Mouse (Mus musculus) kidney, adult 2 months (tissue): Measurements from ENCODE around the gene Ceacam18. TPM values are rescaled to one million over a fixed set of nuclear protein-coding genes. Genes with fewer than 3 reads are reported as not detected.

Experiments
- DNase-seq: peaks from one replicate; pipeline ENCODE4 v3.0.0; 2021
- H3K27ac ChIP-seq: fragments of 200-500 bp; 2 replicates; pipeline ENCODE4 v1.5.1; 2012; ENCODE audit warnings: low read depth, low read length, control low read depth, inconsistent platforms; ENCODE audit not compliant: insufficient read depth
- H3K27me3 ChIP-seq: fragments of 200-500 bp; replicated peaks from 2 replicates; pipeline ENCODE4 v1.6.1; 2012; ENCODE audit warnings: mild to moderate bottlenecking, moderate library complexity, low read length, inconsistent platforms; ENCODE audit not compliant: control insufficient read depth, insufficient read depth
- H3K36me3 ChIP-seq: fragments of 200-500 bp; 2 replicates; pipeline ENCODE4 v1.6.1; 2012; ENCODE audit warnings: mild to moderate bottlenecking, moderate library complexity, low read length, inconsistent platforms; ENCODE audit not compliant: control insufficient read depth, insufficient read depth
- H3K4me1 ChIP-seq: fragments of 200-500 bp; 2 replicates; pipeline ENCODE4 v1.6.1; 2011; ENCODE audit warnings: low read length; ENCODE audit not compliant: control insufficient read depth, insufficient read depth
- H3K4me3 ChIP-seq: fragments of 200-500 bp; 2 replicates; pipeline ENCODE4 v1.5.1; 2011; ENCODE audit warnings: mild to moderate bottlenecking, low read depth, low read length, control low read depth; ENCODE audit not compliant: insufficient read depth
- CTCF ChIP-seq: fragments of 200-500 bp; conservative IDR thresholded peaks from 2 replicates; pipeline ENCODE4 v1.5.1; 2011; ENCODE audit warnings: low read depth, mild to moderate bottlenecking, control low read depth, low read length, moderate library complexity, mixed read lengths; ENCODE audit not compliant: insufficient read depth, insufficient read length
- POLR2A ChIP-seq: fragments of 200-500 bp; IDR thresholded peaks from one replicate; pipeline ENCODE4 v1.6.1; 2011; ENCODE audit warnings: low read depth, low read length, control low read depth
- WGBS: fragments of 180-500 bp; shearing (Covaris S2); methylation state at CpG from one replicate; pipeline ENCODE4 v1.1.7; 2018; 5-methylcytosine and 5-hydroxymethylcytosine counted together
- polyA plus RNA-seq: library from polyadenylated mRNA; depleted of rRNA; stranded (reverse); fragments of >200 nt; gene quantifications from 2 replicates; pipeline ENCODE4 v1.2.3, GENCODE M21; 2012; rRNA removed

Ceacam18 gene
- polyA plus RNA-seq = not detected in 2 replicates

GRCm38 (mm10) chr7:43634500-43634899 lies at the start of gene Ceacam18:
Ceacam18 (plus strand) TSS chr7:43634707.
- Histone ChIP-seq H3K27me3 (no peaks in the 10 kb centered on the region), H3K27ac (no peak within 1 kb of the TSS)
- WGBS = 43% methylated on average over 6 of the region's 6 CpGs

GRCm38 (mm10) chr7:43584790-43585189 lies 49.7 kb upstream of the Ceacam18 start:
- DNase-seq = no peak
- no peak for TF ChIP-seq POLR2A
- 0 out of 2 replicates have a peak, but pooled peaks have one; percentile 25 for TF ChIP-seq CTCF
- peaks cover 6% of the 10 kb centered on the region for H3K4me1 ChIP-seq
- no peaks in the 10 kb centered on the region for H3K27me3 ChIP-seq
- no peak overlapping the region for H3K27ac ChIP-seq
- no peak overlapping the region for H3K4me3 ChIP-seq
- peaks cover 16% of the 10 kb centered on the region for H3K36me3 ChIP-seq
- 91% methylated on average over 5 of the region's 5 CpGs for WGBS

More at GRCm38 (mm10) chr7:43634500-43634899, at the start of gene Ceacam18:
- Histone ChIP-seq H3K4me3 (no peak within 1 kb of the TSS), H3K4me1 (no peaks in the 10 kb centered on the region), H3K36me3 (no peaks in the 10 kb centered on the region)
- TF ChIP-seq POLR2A (no peak), CTCF (no peak)
- no peak for DNase-seq

GRCm38 (mm10) chr7:43601884-43602283 lies 32.6 kb upstream of the Ceacam18 start:
- DNase-seq = no peak
- Histone ChIP-seq H3K27me3 (no peaks in the 10 kb centered on the region), H3K27ac (no peak overlapping the region), H3K36me3 (no peaks in the 10 kb centered on the region), H3K4me1 (no peaks in the 10 kb centered on the region), H3K4me3 (no peak overlapping the region)
- TF ChIP-seq POLR2A (no peak), CTCF (no peak)
- WGBS = 34% methylated on average over 5 of the region's 5 CpGs

- Histone ChIP-seq H3K4me3 (peak within 1 kb of the TSS; percentile 30; the same call in 1 of the 2 replicates), H3K4me1 (no peaks in the 10 kb centered on the region), H3K36me3 (no peaks in the 10 kb centered on the region), H3K27me3 (no peaks in the 10 kb centered on the region), H3K27ac (no peak within 1 kb of the TSS)
- 16% methylated on average over 41 of the region's 41 CpGs for WGBS
- peak; percentile 54 for DNase-seq
- TF ChIP-seq CTCF (no peak), POLR2A (no peak)
Measured at GRCm38 (mm10) chr7:43606896-43607742, 27.4 kb upstream of the Ceacam18 start, which contains the start of gene Zfp819. Zfp819 (plus strand) TSS chr7:43607169.

GRCm38 (mm10) chr7:43607743-43608287 lies 26.7 kb upstream of the Ceacam18 start:
- TF ChIP-seq POLR2A = no peak
- TF ChIP-seq CTCF = no peak
- Histone ChIP-seq H3K27ac (no peak overlapping the region), H3K4me3 (no peak overlapping the region), H3K36me3 (no peaks in the 10 kb centered on the region), H3K4me1 (no peaks in the 10 kb centered on the region), H3K27me3 (no peaks in the 10 kb centered on the region)
- no peak for DNase-seq
- 37% methylated on average over 5 of the region's 5 CpGs for WGBS

GRCm38 (mm10) chr7:43608316-43608824 lies 26.1 kb upstream of the Ceacam18 start:
- 66% methylated on average over 7 of the region's 7 CpGs for WGBS
- Histone ChIP-seq H3K27me3 (no peaks in the 10 kb centered on the region), H3K27ac (no peak overlapping the region), H3K36me3 (no peaks in the 10 kb centered on the region), H3K4me3 (no peak overlapping the region), H3K4me1 (no peaks in the 10 kb centered on the region)
- TF ChIP-seq POLR2A (no peak), CTCF (no peak)
- DNase-seq = no peak
